In genomic region chrX:112311531-112311887, GRCm38 (mm10) we compare ENCODE assay signal across 8 mouse cellular contexts. TPM values are rescaled to one million over a fixed set of nuclear protein-coding genes. Genes with fewer than 3 reads are reported as not detected.
DNase-seq lines count a peak whose midpoint lies in the region; ATAC-seq and TF ChIP-seq lines count a peak whose summit lies in the region.

No protein-coding gene starts in this region.

- no peaks in the 10 kb centered on the region for H3K27me3 ChIP-seq in kidney, adult 2 months (replicated peaks; ENCODE audit: control insufficient read depth, insufficient read depth, low read length)
- no peaks in the 10 kb centered on the region for H3K27me3 ChIP-seq in Patski
- no peaks in the 10 kb centered on the region for H3K27me3 ChIP-seq in forebrain, embryonic 13.5 days
- H3K27me3 ChIP-seq in liver, embryonic 12.5 days (replicated peaks): no peaks in the 10 kb centered on the region
- H3K27me3 ChIP-seq in small intestine, adult 2 months (ENCODE audit: control insufficient read depth, insufficient read depth, low read length): no peaks in the 10 kb centered on the region

- CTCF ChIA-PET in Patski (lab: Charles Lee): no interaction called here

- no peaks in the 10 kb centered on the region for H3K36me3 ChIP-seq in kidney, adult 2 months (ENCODE audit: control insufficient read depth, insufficient read depth, low read length)
- no peaks in the 10 kb centered on the region for H3K36me3 ChIP-seq in forebrain, embryonic 13.5 days (ENCODE audit: poor library complexity, severe bottlenecking)
- H3K36me3 ChIP-seq in liver, embryonic 12.5 days: no peaks in the 10 kb centered on the region
- H3K36me3 ChIP-seq in small intestine, adult 2 months (ENCODE audit: control insufficient read depth, insufficient read depth, low read length): no peaks in the 10 kb centered on the region

- no peaks in the 10 kb centered on the region for H3K4me1 ChIP-seq in kidney, adult 2 months (ENCODE audit: control insufficient read depth, insufficient read depth, low read length)
- H3K4me1 ChIP-seq in forebrain, embryonic 13.5 days: 0 out of 2 replicates have a peak, but pooled peaks cover 3% of the 10 kb centered on the region
- 0 out of 2 replicates have a peak, but pooled peaks cover 3% of the 10 kb centered on the region for H3K4me1 ChIP-seq in liver, embryonic 12.5 days
- H3K4me1 ChIP-seq in small intestine, adult 2 months (ENCODE audit: control insufficient read depth, insufficient read depth, insufficient read length, low read length): no peaks in the 10 kb centered on the region

- POLR2A ChIA-PET in Patski (lab: Charles Lee): no interaction called here

- peak overlapping the region; percentile 58; the same call in 1 of the 2 replicates for H3K9ac ChIP-seq in forebrain, embryonic 13.5 days
- H3K9ac ChIP-seq in liver, embryonic 12.5 days: peak overlapping the region; percentile 71

- peak overlapping the region; percentile 90 for H3K4me3 ChIP-seq in kidney, adult 2 months (ENCODE audit: insufficient read depth, low read depth, low read length)
- H3K4me3 ChIP-seq in forebrain, embryonic 13.5 days: peak overlapping the region; percentile 51
- H3K4me3 ChIP-seq in liver, embryonic 12.5 days: peak overlapping the region; percentile 67
- H3K4me3 ChIP-seq in small intestine, adult 2 months (ENCODE audit: low read depth, low read length): peak overlapping the region; percentile 86

- DNase-seq in kidney, adult 2 months: no peak
- no peak for DNase-seq in kidney, adult 18-20 months
- DNase-seq in Patski (ENCODE audit: low read depth, low spot score): no peak
- DNase-seq in ovary, postnatal 14 days (ENCODE audit: low spot score): no peak

- H3K9me3 ChIP-seq in forebrain, embryonic 13.5 days (replicated peaks): no peaks in the 10 kb centered on the region
- H3K9me3 ChIP-seq in liver, embryonic 12.5 days (replicated peaks): no peaks in the 10 kb centered on the region

- 1% methylated on average over 12 of the region's 12 CpGs for WGBS in kidney, adult 2 months
- 13% methylated on average over 12 of the region's 12 CpGs for WGBS in forebrain, embryonic 13.5 days
- WGBS in liver, embryonic 12.5 days (ENCODE audit: insufficient replicate concordance): 5% methylated on average over 12 of the region's 12 CpGs
- WGBS in small intestine, adult 2 months: 11% methylated on average over 12 of the region's 12 CpGs

- no peak for TF ChIP-seq CTCF in kidney, adult 2 months (conservative IDR thresholded peaks at IDR 0.05; ENCODE audit: insufficient read depth, insufficient read length, low read depth, low read length)
- no peak for TF ChIP-seq CTCF in Patski (IDR thresholded peaks at IDR 0.05)
- TF ChIP-seq CTCF in small intestine, adult 2 months (IDR thresholded peaks at IDR 0.05; ENCODE audit: extremely low read depth, insufficient read length, insufficient replicate concordance, low read depth, low read length): no peak

- H3K4me2 ChIP-seq in forebrain, embryonic 13.5 days: peak overlapping the region; percentile 50
- peak overlapping the region; percentile 59 for H3K4me2 ChIP-seq in liver, embryonic 12.5 days

- in situ Hi-C loops in Patski (cut with MboI; ENCODE audit: low pct_unique_long_range_greater_than_20kb): no loop called here

- ATAC-seq in Patski: peak; percentile 64
- peak; percentile 79 for ATAC-seq in forebrain, embryonic 13.5 days
- peak; percentile 73 for ATAC-seq in liver, embryonic 12.5 days
- no peak for ATAC-seq in monocyte, adult 5-6 weeks (replicated peaks; ENCODE audit: insufficient number of reproducible peaks, low FRiP score, low TSS enrichment, poor library complexity, severe bottlenecking)

- TF ChIP-seq POLR2A in kidney, adult 2 months (IDR thresholded peaks at IDR 0.05; ENCODE audit: low read depth, low read length): no peak
- TF ChIP-seq POLR2A in small intestine, adult 2 months (IDR thresholded peaks at IDR 0.05; ENCODE audit: low read depth, low read length): no peak

- H3K27ac ChIP-seq in kidney, adult 2 months (ENCODE audit: insufficient read depth, low read depth, low read length): no peak overlapping the region
- no peak overlapping the region for H3K27ac ChIP-seq in forebrain, embryonic 13.5 days
- peak overlapping the region; percentile 59; the same call in 1 of the 2 replicates for H3K27ac ChIP-seq in liver, embryonic 12.5 days
- H3K27ac ChIP-seq in small intestine, adult 2 months (ENCODE audit: insufficient read depth, low read depth, low read length): peak overlapping the region; percentile 77

RNA-seq across cellular contexts. Expression of gene Apool, which starts 0.4 kb away (rescaled TPM):
- 8.7 and 15.0 TPM in 2 replicates for polyA plus RNA-seq in kidney, adult 2 months (2012; rRNA removed)
- polyA plus RNA-seq in Patski (2021): 39.3 TPM
- polyA plus RNA-seq in forebrain, embryonic 13.5 days (2015; fragmentation: Nextera tagmentation; extraction: Ambion mirVana): 38.7 and 41.2 TPM in 2 replicates
- polyA plus RNA-seq in liver, embryonic 12.5 days (2016; fragmentation: Nextera tagmentation; extraction: Ambion mirVana): 27.9 and 29.3 TPM in 2 replicates
- 0.74 and 1.3 TPM in 2 replicates for polyA plus RNA-seq in small intestine, adult 2 months (2012; rRNA removed)
- 14.8 to 29.4 TPM (median 22.9 TPM) in 3 replicates for total RNA-seq in monocyte, adult 5-6 weeks (2017)

Comparison
In these comparisons a context has a peak if more than half of its experiments do, and no peak if none do; other contexts are left out.
1. H3K27ac ChIP-seq: peak in liver, embryonic 12.5 days (single experiment) and small intestine, adult 2 months (single experiment); none in kidney, adult 2 months (single experiment) and forebrain, embryonic 13.5 days (single experiment).
2. Peak in every context shown above with its lines, with median percentiles within 50 percentile points of each other: H3K4me3 ChIP-seq.